Mouse (Mus musculus) embryonic stem cell, embryonic (primary cell): Measurements from ENCODE around the gene Camk1d.

Source experiments
- CTCF ChIA-PET, 4 experiments: fragments of 300-600 bp in 2 of 4; fragments of 350-600 bp in 2 of 4; sonication (Branson Sonifier 250); formaldehyde crosslinking; loops; one replicate each; lab custom pipeline; 2022; ENCODE audit warnings: inconsistent platforms in 2 of 4; lab: Charles Lee
- POLR2A ChIA-PET, 4 experiments: fragments of 300-600 bp in 2 of 4; fragments of 350-600 bp in 2 of 4; sonication (Branson Sonifier 250); formaldehyde crosslinking; loops; one replicate each; lab custom pipeline; 2022; ENCODE audit warnings: antibody characterized with exemption in 4 of 4, inconsistent platforms in 1 of 4; lab: Charles Lee

The Camk1d gene

GRCm38 (mm10) chr2:5284351-5284750 lies 430.0 kb downstream of the Camk1d start:
- CTCF ChIA-PET: no interaction called here

GRCm38 (mm10) chr2:5282623-5283022 lies 431.7 kb downstream of the Camk1d start:
- CTCF ChIA-PET: no interaction called here
- POLR2A ChIA-PET: no interaction called here

More at GRCm38 (mm10) chr2:5284351-5284750, 430.0 kb downstream of the Camk1d start:
- POLR2A ChIA-PET: interaction anchor here in 2 of 4 experiments (0.7 kb wide), 2 partner anchors 73 to 136 kb away, joined by 5 to 6 read pairs; no protein-coding TSS in a partner anchor

DNA sequence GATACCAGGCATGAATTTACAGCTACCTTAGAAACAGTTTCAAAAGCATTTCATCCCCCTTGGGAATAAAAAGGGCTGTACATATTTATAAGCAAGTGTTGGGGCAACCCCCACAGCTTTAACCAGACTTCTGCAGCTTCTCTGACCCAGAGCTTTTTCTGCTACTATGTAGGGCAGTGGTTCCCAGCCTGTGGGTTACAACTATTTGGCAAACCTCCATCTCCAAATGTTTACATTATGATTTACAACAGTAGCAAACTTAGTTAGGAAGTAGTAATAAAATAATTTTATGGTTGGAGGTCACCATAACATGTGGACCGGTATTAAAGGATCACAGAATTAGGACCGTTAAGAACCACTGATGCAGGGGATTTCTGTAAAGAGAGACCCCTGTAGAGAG lies 446.3 kb downstream of the Camk1d start:
- ChIA-PET POLR2A (interaction anchor here in 2 of 4 experiments (0.6 kb wide), 2 partner anchors 9 to 729 kb away, joined by 3 read pairs; no protein-coding TSS in a partner anchor), CTCF (no interaction called here)

- CTCF ChIA-PET: no interaction called here
- POLR2A ChIA-PET: interaction anchor here in 1 of 4 experiments (0.6 kb wide), 1 partner anchor 183 kb away, joined by 4 read pairs; no protein-coding TSS in a partner anchor
Observed at GRCm38 (mm10) chr2:5262279-5262678, 452.0 kb downstream of the Camk1d start.

GRCm38 (mm10) chr2:5258250-5258649 lies 456.1 kb downstream of the Camk1d start:
- ChIA-PET POLR2A (interaction anchor here in 1 of 4 experiments (0.6 kb wide), 1 partner anchor 458 kb away, joined by 3 read pairs; no protein-coding TSS in a partner anchor), CTCF (no interaction called here)

GRCm38 (mm10) chr2:5249969-5250368 lies 464.3 kb downstream of the Camk1d start:
- CTCF ChIA-PET: interaction anchor here in 3 of 4 experiments (0.6 to 0.8 kb wide), 3 partner anchors 87 to 1000 kb away, joined by 3 to 8 read pairs (median 3); no protein-coding TSS in a partner anchor
- POLR2A ChIA-PET: interaction anchor here in 1 of 4 experiments (1.4 to 1.7 kb wide), 2 partner anchors 39 to 111 kb away, joined by 3 to 4 read pairs; no protein-coding TSS in a partner anchor

- ChIA-PET POLR2A (interaction anchor here in 1 of 4 experiments (0.8 to 1.7 kb wide), 3 partner anchors 28 to 111 kb away, joined by 3 to 4 read pairs (median 3); no protein-coding TSS in a partner anchor), CTCF (interaction anchor here in 1 of 4 experiments (0.6 kb wide), 1 partner anchor 495 kb away, joined by 5 read pairs; no protein-coding TSS in a partner anchor)
Observed at GRCm38 (mm10) chr2:5249199-5249598, 465.1 kb downstream of the Camk1d start.
